ENCODE assay signal across 29 mouse cellular contexts in the genomic region with DNA sequence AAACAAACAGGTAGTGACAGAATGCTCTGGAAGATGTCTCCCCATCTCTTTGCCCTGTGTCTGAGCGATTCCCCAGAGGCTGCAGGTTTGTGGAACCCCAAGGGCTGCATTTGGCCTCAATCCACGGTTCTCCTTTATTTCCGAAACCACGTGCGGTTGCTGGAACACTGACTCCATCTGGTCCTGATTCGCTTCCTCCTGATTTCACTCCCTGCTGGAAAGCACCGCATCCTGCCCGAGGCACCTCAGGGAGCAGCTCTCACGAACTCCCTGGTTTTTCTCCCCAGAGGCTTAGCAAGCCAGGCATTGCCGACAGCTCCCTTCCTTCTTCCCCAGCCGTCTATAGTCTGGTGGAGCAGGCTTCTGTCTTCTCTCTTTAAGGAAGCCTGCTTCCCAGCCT.
DNase-seq lines count a peak whose midpoint lies in the region; ATAC-seq lines count a peak whose summit lies in the region.
"Had no signal": no experiment of that assay in that cellular context is flagged by ENCODE, and none has a peak within 500 bp of the region (broad histone marks: within the 10 kb centered on the region; RNA-seq: fewer than 3 reads in every experiment).

No protein-coding gene starts in this region.

- no peak overlapping the region for H3K27ac ChIP-seq in embryonic facial prominence, embryonic 13.5 days
- H3K27ac ChIP-seq: embryonic facial prominence, embryonic 15.5 days; forebrain, embryonic 13.5 days; hindbrain, embryonic 10.5 days; hindbrain, embryonic 15.5 days; limb, embryonic 10.5 days; limb, embryonic 15.5 days; liver, embryonic 13.5 days; macrophage; midbrain, embryonic 13.5 days had no signal

- no peaks in the 10 kb centered on the region for H3K27me3 ChIP-seq in embryonic facial prominence, embryonic 13.5 days
- H3K27me3 ChIP-seq: embryonic facial prominence, embryonic 15.5 days; hindbrain, embryonic 15.5 days; limb, embryonic 15.5 days; liver, embryonic 13.5 days; midbrain, embryonic 13.5 days had no signal

- intact Hi-C loops in heart, postnatal 36 days (cut with DNase I): no loop called here

- no peaks in the 10 kb centered on the region for H3K9me3 ChIP-seq in embryonic facial prominence, embryonic 13.5 days
- H3K9me3 ChIP-seq: embryonic facial prominence, embryonic 15.5 days; forebrain, embryonic 13.5 days; heart, embryonic 12.5 days; hindbrain, embryonic 10.5 days; hindbrain, embryonic 15.5 days; limb, embryonic 10.5 days; limb, embryonic 15.5 days; liver, embryonic 13.5 days; midbrain, embryonic 13.5 days had no signal

- no peak overlapping the region for H3K9ac ChIP-seq in embryonic facial prominence, embryonic 13.5 days
- H3K9ac ChIP-seq: embryonic facial prominence, embryonic 15.5 days; forebrain, embryonic 13.5 days; heart, embryonic 12.5 days; hindbrain, embryonic 15.5 days; limb, embryonic 15.5 days; liver, embryonic 13.5 days; midbrain, embryonic 13.5 days had no signal

- 29% methylated on average over 11 of the region's 11 CpGs for WGBS in embryonic facial prominence, embryonic 13.5 days

- DNase-seq in cerebellum, adult 18-20 months: peak; percentile 20 to 26
- DNase-seq in heart, adult 11 months: peak; percentile 70
- DNase-seq in heart, postnatal 36 days: no peak
- DNase-seq in testis, postnatal 10 days (ENCODE audit: low spot score): peak; percentile 27
- no peak for DNase-seq in testis, postnatal 14 days (ENCODE audit: low spot score)
- DNase-seq in adrenal gland, postnatal 25 days: no peak
- DNase-seq: adrenal gland, adult 8-10 months; gastrocnemius, postnatal 25 days; heart, adult 18-20 months; kidney, adult 11 months; kidney, postnatal 14 days; layer of hippocampus, adult 9-11 months; liver, embryonic 13.5 days; lung, adult 2 months; lung, postnatal 10 days; thymus, postnatal 14 days had no signal

- peak overlapping the region; percentile 3; the same call in 1 of the 2 replicates for H3K4me2 ChIP-seq in embryonic facial prominence, embryonic 13.5 days
- H3K4me2 ChIP-seq: embryonic facial prominence, embryonic 15.5 days; forebrain, embryonic 13.5 days; heart, embryonic 12.5 days; hindbrain, embryonic 15.5 days; limb, embryonic 15.5 days; liver, embryonic 13.5 days; midbrain, embryonic 13.5 days had no signal

- H3K4me3 ChIP-seq in embryonic facial prominence, embryonic 13.5 days: no peak overlapping the region
- H3K4me3 ChIP-seq: embryonic facial prominence, embryonic 15.5 days; forebrain, embryonic 13.5 days; heart, embryonic 12.5 days; hindbrain, embryonic 10.5 days; hindbrain, embryonic 15.5 days; limb, embryonic 10.5 days; limb, embryonic 15.5 days; liver, embryonic 13.5 days; midbrain, embryonic 13.5 days had no signal

- no peaks in the 10 kb centered on the region for H3K36me3 ChIP-seq in embryonic facial prominence, embryonic 13.5 days
- H3K36me3 ChIP-seq: embryonic facial prominence, embryonic 15.5 days; G1E; heart, embryonic 12.5 days; hindbrain, embryonic 10.5 days; hindbrain, embryonic 15.5 days; limb, embryonic 10.5 days; limb, embryonic 15.5 days; liver, embryonic 13.5 days; midbrain, embryonic 13.5 days had no signal

- ATAC-seq in cerebellum, adult (ENCODE audit: insufficient number of reproducible peaks, low FRiP score, low TSS enrichment): no peak; the same call in 1 of the 2 replicates
- ATAC-seq in embryonic facial prominence, embryonic 13.5 days (ENCODE audit: insufficient number of reproducible peaks, insufficient read depth, low FRiP score, low TSS enrichment, low read depth): no peak
- ATAC-seq: forebrain, embryonic 13.5 days; inflammation-experienced regulatory T-cells, adult 6 months; midbrain, embryonic 13.5 days had no signal

- H3K4me1 ChIP-seq in embryonic facial prominence, embryonic 13.5 days: peaks cover 13% of the 10 kb centered on the region
- H3K4me1 ChIP-seq: forebrain, embryonic 13.5 days; heart, embryonic 12.5 days; hindbrain, embryonic 10.5 days; hindbrain, embryonic 15.5 days; liver, embryonic 13.5 days; midbrain, embryonic 13.5 days had no signal

Comparison
In these comparisons a context has a peak if more than half of its experiments do, and no peak if none do; other contexts are left out.
1. DNase-seq: peak in cerebellum, adult 18-20 months (2 of 2), heart, adult 11 months (single experiment) and testis, postnatal 10 days (single experiment); none in heart, postnatal 36 days (0 of 2), testis, postnatal 14 days (single experiment) and adrenal gland, postnatal 25 days (single experiment).